Mouse (Mus musculus) MEL (cell line): ENCODE results near the gene Tsga10ip. TPM values are rescaled to one million over a fixed set of nuclear protein-coding genes. Genes with fewer than 3 reads are reported as not detected.

Experiments
- DNase-seq: peaks from one replicate; pipeline ENCODE4 v3.0.0; 2011; ENCODE audit warnings: low read depth, low spot score
- H3K27ac ChIP-seq: 2 replicates; pipeline ENCODE4 v1.5.1; 2012; ENCODE audit warnings: low read depth, mild to moderate bottlenecking, control low read depth, low read length, moderate library complexity; ENCODE audit not compliant: control insufficient read depth
- H3K27me3 ChIP-seq, 2 experiments: fragments of 150-350 bp in 1 of 2; sonication (generic) in 1 of 2; 2 replicates each; pipeline ENCODE4 v1.6.1; 2012; ENCODE audit warnings: low read length in 2 of 2, mild to moderate bottlenecking in 2 of 2, improper control_type of control experiment in 1 of 2, moderate library complexity in 1 of 2; ENCODE audit not compliant: insufficient read depth in 2 of 2, control insufficient read depth in 1 of 2
- H3K36me3 ChIP-seq, 2 experiments: 2 replicates each; pipeline ENCODE4 v1.6.1; 2012 to 2014; ENCODE audit warnings: low read length in 2 of 2, improper control_type of control experiment in 1 of 2, inconsistent platforms in 1 of 2, mild to moderate bottlenecking in 1 of 2; ENCODE audit not compliant: insufficient read depth in 2 of 2, control insufficient read depth in 1 of 2
- H3K4me1 ChIP-seq, 2 experiments: fragments of 150-350 bp in 1 of 2; sonication (generic) in 1 of 2; 2 replicates each; pipeline ENCODE4 v1.6.1; 2012; ENCODE audit warnings: low read length in 2 of 2, improper control_type of control experiment in 1 of 2, mild to moderate bottlenecking in 1 of 2; ENCODE audit not compliant: insufficient read depth in 2 of 2, control insufficient read depth in 1 of 2
- H3K4me3 ChIP-seq, 2 experiments: fragments of 150-350 bp in 1 of 2; sonication (generic) in 1 of 2; 2 replicates each; pipeline ENCODE4 v1.5.1; 2012; ENCODE audit warnings: low read depth in 2 of 2, low read length in 2 of 2, mild to moderate bottlenecking in 2 of 2, moderate library complexity in 2 of 2, control low read depth in 1 of 2, improper control_type of control experiment in 1 of 2; ENCODE audit not compliant: control insufficient read depth in 1 of 2, insufficient read depth in 1 of 2
- H3K79me2 ChIP-seq: 2 replicates; pipeline ENCODE4 v1.6.1; 2012; ENCODE audit warnings: mild to moderate bottlenecking, low read length, moderate library complexity; ENCODE audit not compliant: control insufficient read depth, poor library complexity, insufficient read depth
- H3K9ac ChIP-seq: 2 replicates; pipeline ENCODE4 v1.6.1; 2012; ENCODE audit warnings: low read depth, mild to moderate bottlenecking, control low read depth, low read length, moderate library complexity; ENCODE audit not compliant: control insufficient read depth, poor library complexity, severe bottlenecking
- H3K9me3 ChIP-seq: fragments of 150-350 bp; sonication (generic); replicated peaks from 2 replicates; pipeline ENCODE4 v1.6.1; 2012; ENCODE audit warnings: mild to moderate bottlenecking, low read length, improper control_type of control experiment, moderate library complexity; ENCODE audit not compliant: insufficient read depth
- CHD1 ChIP-seq: IDR thresholded peaks from 2 replicates; pipeline ENCODE4 v1.6.1; 2012; ENCODE audit warnings: low read depth, mild to moderate bottlenecking, inconsistent platforms, low read length, improper control_type of control experiment
- E2F4 ChIP-seq: IDR thresholded peaks from 2 replicates; pipeline ENCODE4 v1.6.1; 2011; ENCODE audit warnings: low read depth, low read length, improper control_type of control experiment, borderline replicate concordance
- ELF1 ChIP-seq: IDR thresholded peaks from 2 replicates; pipeline ENCODE4 v1.6.1; 2014; ENCODE audit warnings: low read depth, mild to moderate bottlenecking, inconsistent platforms, low read length, improper control_type of control experiment, moderate library complexity
- EP300 ChIP-seq, 2 experiments: IDR thresholded peaks; 2 replicates each; pipeline ENCODE4 v1.6.1; 2011; ENCODE audit warnings: improper control_type of control experiment in 2 of 2, low read length in 2 of 2, low read depth in 1 of 2, mild to moderate bottlenecking in 1 of 2
- GATA1 ChIP-seq: IDR thresholded peaks from 2 replicates; pipeline ENCODE4 v1.6.1; 2011; ENCODE audit warnings: low read depth, low read length, improper control_type of control experiment
- JUND ChIP-seq: IDR thresholded peaks from 2 replicates; pipeline ENCODE4 v1.6.1; 2011; ENCODE audit warnings: low read depth, mild to moderate bottlenecking, improper control_type of control experiment, low read length
- MAX ChIP-seq: IDR thresholded peaks from 2 replicates; pipeline ENCODE4 v1.6.1; 2011; ENCODE audit warnings: low read length, improper control_type of control experiment
- MAZ ChIP-seq: IDR thresholded peaks from 2 replicates; pipeline ENCODE4 v1.6.1; 2012; ENCODE audit warnings: low read depth, mild to moderate bottlenecking, inconsistent platforms, low read length, improper control_type of control experiment
- RAD21 ChIP-seq: IDR thresholded peaks from 2 replicates; pipeline ENCODE4 v1.6.1; 2011; ENCODE audit warnings: mild to moderate bottlenecking, low read depth, low read length, improper control_type of control experiment
- TAL1 ChIP-seq: IDR thresholded peaks from 2 replicates; pipeline ENCODE4 v1.6.1; 2012; ENCODE audit warnings: mild to moderate bottlenecking, inconsistent platforms, low read length, moderate library complexity, mixed read lengths
- UBTF ChIP-seq: IDR thresholded peaks from 2 replicates; pipeline ENCODE4 v1.6.1; 2012; ENCODE audit warnings: low read depth, mild to moderate bottlenecking, inconsistent platforms, low read length, improper control_type of control experiment, moderate library complexity, borderline replicate concordance; ENCODE audit not compliant: insufficient read depth
- USF2 ChIP-seq, 2 experiments: IDR thresholded peaks; 2 replicates each; pipeline ENCODE4 v1.6.1; 2011 to 2012; ENCODE audit warnings: improper control_type of control experiment in 2 of 2, low read length in 2 of 2, borderline replicate concordance in 1 of 2, inconsistent platforms in 1 of 2, low read depth in 1 of 2, mild to moderate bottlenecking in 1 of 2; ENCODE audit not compliant: insufficient read depth in 1 of 2
- polyA plus RNA-seq, 2 experiments: library from polyadenylated mRNA; stranded (reverse) in 1 of 2; unstranded in 1 of 2; fragments of >175 nt in 1 of 2; fragments of >200 nt in 1 of 2; gene quantifications; 2 replicates each; pipeline versions ENCODE4 v1.2.1 to v1.2.4; 2012; ENCODE audit warnings: low replicate concordance in 2 of 2, low read depth in 1 of 2; ENCODE audit not compliant: insufficient read length in 2 of 2, insufficient read depth in 1 of 2, missing spikeins in 1 of 2
- total RNA-seq: library from RNA; depleted of rRNA; stranded (reverse); fragments of 300-350 nt; gene quantifications from 2 replicates; pipeline ENCODE4 v1.2.3, GENCODE M21; 2012

Tsga10ip gene
- total and polyA plus RNA-seq, 3 experiments: 0.54 to 4.5 TPM; not detected in 1

DNA sequence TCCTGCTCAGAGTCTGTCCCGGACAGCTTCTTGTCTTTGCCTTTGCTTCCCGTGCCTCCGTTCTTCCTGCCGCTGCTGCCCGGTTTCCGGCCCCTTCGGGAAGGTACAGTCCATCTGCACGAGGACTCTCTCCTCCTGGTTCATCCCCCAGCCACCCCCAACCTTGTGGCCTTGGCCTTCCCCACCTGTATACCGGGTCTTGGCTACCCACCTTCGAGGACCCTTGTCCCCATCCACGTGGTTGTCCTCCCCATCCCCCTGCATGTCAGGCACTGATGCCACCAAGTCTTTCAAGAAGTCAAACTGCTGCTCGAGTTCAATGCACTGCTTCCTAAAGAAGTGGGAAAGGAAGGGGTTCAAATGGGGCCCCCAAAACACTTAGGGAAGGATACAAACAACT lies 21.2 kb upstream of the Tsga10ip start:
- no peak for DNase-seq
- peaks cover 0 to 2% of the 10 kb centered on the region in 2 experiments; a peak in 2 of 4 replicates for H3K36me3 ChIP-seq
- H3K4me1 ChIP-seq: peaks cover 0 to 13% of the 10 kb centered on the region in 2 experiments; a peak in 1 of 4 replicates
- H3K9me3 ChIP-seq: no peaks in the 10 kb centered on the region
- H3K79me2 ChIP-seq: peaks cover 24% of the 10 kb centered on the region
- peak overlapping the region; percentile 96 for H3K9ac ChIP-seq
- H3K4me3 ChIP-seq: peak overlapping the region; percentile 94 to 95
- no peak for TF ChIP-seq CHD1
- no peaks in the 10 kb centered on the region for H3K27me3 ChIP-seq
- no peak overlapping the region for H3K27ac ChIP-seq

DNA sequence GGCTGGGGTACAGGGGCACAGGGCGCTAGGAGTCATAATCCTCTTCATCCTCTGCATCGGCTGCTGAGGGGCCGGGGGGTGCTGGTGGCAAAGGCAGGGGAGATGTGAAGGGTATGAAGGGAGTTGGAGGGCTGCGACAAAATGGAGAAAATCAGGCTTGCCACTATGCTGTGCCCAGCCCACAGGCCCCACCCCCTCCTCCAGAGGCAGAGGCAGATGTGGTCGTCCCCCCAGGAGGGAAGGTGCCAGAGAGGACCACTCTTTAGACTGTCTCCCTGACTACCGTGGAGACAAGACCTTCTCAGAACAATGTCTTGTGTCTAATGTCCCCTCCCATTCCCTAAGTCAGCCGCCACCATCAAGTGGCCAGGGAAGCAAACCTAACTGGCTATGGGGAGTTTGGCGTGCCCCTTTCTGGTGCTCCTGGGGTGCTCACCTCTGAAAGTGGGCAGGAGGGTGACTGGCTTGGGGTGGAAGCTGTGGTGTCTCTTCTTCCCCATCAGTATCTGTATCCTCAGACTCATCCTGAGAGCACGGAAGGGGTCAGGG lies 20.6 kb upstream of the Tsga10ip start:
- DNase-seq: no peak
- Histone ChIP-seq H3K27me3 (no peaks in the 10 kb centered on the region), H3K9me3 (no peaks in the 10 kb centered on the region), H3K27ac (no peak overlapping the region), H3K36me3 (peaks cover 0 to 2% of the 10 kb centered on the region in 2 experiments; a peak in 2 of 4 replicates), H3K9ac (no peak overlapping the region), H3K4me3 (no peak overlapping the region), H3K4me1 (peaks cover 0 to 13% of the 10 kb centered on the region in 2 experiments; a peak in 1 of 4 replicates), H3K79me2 (peaks cover 24% of the 10 kb centered on the region)
- TF ChIP-seq USF2 (IDR thresholded peaks at IDR 0.05; ENCODE audit: borderline replicate concordance in 1 of 2, insufficient read depth in 1 of 2, low read depth in 1 of 2, low read length in 2 of 2) (no peak), RAD21 (no peak), E2F4 (no peak), UBTF (no peak), MAX (no peak), EP300 (IDR thresholded peaks at IDR 0.05; ENCODE audit: low read depth in 1 of 2, low read length in 2 of 2) (no peak), MAZ (no peak), TAL1 (no peak), JUND (no peak)

DNA sequence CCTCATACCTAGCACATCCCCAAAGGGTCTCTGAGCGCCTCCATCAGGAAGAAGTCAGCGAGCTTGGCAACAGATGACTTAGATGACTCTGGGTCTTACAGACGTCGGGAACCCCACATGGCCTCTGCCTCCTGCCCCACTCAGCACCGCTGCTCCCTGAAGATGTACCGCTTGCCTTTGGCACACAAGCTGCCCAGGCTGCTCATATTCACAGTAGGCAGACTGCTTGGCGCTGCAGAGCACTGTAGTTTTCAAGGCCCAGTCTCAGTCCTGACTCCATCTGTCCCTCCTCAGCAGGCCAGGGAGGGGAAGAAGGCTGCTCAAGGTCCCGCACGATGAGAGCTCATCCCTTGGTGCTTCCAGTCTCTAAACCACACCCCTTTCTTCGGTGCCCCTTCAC lies 19.9 kb upstream of the Tsga10ip start:
- no peak overlapping the region for H3K27ac ChIP-seq
- no peak overlapping the region for H3K4me3 ChIP-seq
- no peaks in the 10 kb centered on the region for H3K27me3 ChIP-seq
- H3K9ac ChIP-seq: no peak overlapping the region
- peaks cover 24% of the 10 kb centered on the region for H3K79me2 ChIP-seq
- peaks cover 0 to 13% of the 10 kb centered on the region in 2 experiments; a peak in 1 of 4 replicates for H3K4me1 ChIP-seq
- TF ChIP-seq GATA1: no peak
- no peak for TF ChIP-seq ELF1
- H3K36me3 ChIP-seq: peaks cover 0 to 2% of the 10 kb centered on the region in 2 experiments; a peak in 2 of 4 replicates
- H3K9me3 ChIP-seq: no peaks in the 10 kb centered on the region
- no peak for DNase-seq
